Mouse (Mus musculus) liver, postnatal 0 days (tissue): Measurements from ENCODE around the gene Ksr2.

Experiments used
- CTCF ChIP-seq: sonication (generic); IDR thresholded peaks from 2 replicates; pipeline ENCODE4 v1.5.1; 2016; ENCODE audit warnings: antibody characterized with exemption, low read depth
- EP300 ChIP-seq: IDR thresholded peaks from 2 replicates; pipeline ENCODE4 v1.6.1; 2016; ENCODE audit warnings: antibody characterized with exemption, low read depth, mild to moderate bottlenecking

DNA sequence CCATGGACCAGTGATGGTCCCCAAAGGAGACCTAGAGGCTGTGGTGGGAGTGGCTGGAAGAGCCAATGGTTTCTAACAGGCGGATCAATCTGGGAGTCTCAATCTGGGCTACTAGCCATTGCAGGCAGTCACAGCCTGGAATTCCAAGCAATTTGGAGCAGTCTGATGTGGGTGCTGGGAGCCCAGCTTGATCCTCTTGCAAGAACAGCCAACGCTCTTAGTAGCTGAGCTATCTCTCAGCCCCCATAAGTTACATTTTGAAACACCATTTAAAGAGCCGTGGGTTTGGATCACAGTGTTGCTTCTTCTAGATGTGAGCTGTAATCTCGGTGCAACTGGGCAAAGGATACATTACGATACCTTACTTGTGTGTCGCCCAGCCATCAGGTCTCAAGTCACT, 30.1 kb downstream of the Ksr2 start:
- TF ChIP-seq EP300: no peak
- no peak for TF ChIP-seq CTCF
